Mouse (Mus musculus) cerebellum, adult 11 months (tissue): Measurements from ENCODE around the gene Itpr1.

ENCODE experiments used
- DNase-seq: peaks from one replicate; pipeline ENCODE4 v3.0.0; 2022

The Itpr1 gene

DNA sequence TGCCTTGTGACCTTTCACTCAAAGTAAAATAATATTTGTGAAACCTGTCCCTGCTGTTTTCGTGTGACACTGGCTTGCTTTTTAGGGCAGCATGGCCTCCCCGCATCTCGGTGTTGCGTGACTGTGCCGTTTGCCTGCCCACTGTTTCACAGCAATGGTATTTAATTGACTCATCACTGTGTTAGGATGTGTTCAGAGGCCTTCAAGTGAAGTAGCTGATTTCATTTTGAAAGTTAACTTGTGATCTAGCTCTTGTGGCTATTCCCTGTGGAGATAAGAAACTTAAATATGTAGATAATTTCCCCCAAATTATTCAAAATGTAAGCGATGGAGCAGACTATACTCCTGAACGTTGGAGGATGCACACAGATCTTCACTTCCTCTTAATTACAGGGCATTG, 115.4 kb downstream of the Itpr1 start:
- DNase-seq, result no peak

DNA sequence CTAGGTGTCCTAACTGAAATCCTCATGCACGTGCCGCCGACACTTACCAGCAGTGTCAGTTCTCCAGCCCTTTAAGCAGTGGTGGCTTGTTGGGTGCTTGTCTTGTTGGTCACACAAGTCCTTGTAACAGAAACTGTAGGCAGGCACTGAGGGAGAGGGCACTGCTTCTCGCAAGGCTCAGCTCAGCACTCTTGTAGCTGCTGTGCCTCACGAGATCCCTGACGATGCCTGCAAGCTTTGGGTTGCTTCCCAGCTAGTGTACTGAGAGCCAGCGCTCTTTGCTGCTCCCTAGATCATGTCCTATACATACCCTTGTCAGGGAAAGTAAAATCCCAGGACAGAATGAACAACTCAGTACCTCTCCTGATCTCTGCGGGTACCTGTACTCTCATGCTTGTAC, 117.6 kb downstream of the Itpr1 start:
- no peak for DNase-seq

DNA sequence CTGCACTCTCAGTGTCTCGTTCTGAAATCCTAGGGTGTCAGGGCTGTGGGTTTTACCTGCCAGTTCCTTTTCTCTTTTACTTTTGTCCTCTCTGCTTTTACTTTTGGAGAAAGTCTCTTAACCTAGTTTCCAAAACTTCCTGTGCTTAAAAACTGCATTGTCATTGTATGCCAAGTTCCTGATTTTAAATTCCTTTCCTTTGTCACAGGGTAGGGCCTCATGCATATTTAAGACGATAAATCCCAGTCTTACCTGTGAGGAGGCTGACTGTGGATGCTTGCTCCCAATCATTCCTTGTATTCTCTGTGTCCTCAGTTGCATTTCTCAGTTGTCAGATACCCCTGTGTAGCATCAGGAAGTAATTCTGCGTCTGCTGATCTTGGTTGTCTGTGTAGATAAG, 118.4 kb downstream of the Itpr1 start:
- DNase-seq, result no peak

DNA sequence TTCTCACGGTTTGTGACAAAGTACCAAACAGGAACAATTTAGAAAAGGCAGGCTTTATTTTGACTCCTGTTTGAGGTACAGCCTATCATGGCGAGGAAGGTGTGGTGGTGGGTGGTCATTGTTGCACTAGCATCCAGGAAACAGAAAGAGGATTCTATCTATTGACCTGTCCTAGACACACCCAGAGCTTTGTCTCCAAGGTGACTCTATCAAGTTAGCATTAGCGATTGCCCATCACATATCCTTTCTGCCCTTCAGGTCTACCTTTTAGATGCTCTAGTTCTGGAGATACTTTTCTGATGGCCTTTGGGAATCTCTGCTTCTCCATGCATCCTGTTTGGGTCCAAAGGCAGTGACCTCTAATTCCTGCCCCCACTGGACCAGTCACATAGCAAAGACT, 121.2 kb downstream of the Itpr1 start:
- no peak for DNase-seq

DNA sequence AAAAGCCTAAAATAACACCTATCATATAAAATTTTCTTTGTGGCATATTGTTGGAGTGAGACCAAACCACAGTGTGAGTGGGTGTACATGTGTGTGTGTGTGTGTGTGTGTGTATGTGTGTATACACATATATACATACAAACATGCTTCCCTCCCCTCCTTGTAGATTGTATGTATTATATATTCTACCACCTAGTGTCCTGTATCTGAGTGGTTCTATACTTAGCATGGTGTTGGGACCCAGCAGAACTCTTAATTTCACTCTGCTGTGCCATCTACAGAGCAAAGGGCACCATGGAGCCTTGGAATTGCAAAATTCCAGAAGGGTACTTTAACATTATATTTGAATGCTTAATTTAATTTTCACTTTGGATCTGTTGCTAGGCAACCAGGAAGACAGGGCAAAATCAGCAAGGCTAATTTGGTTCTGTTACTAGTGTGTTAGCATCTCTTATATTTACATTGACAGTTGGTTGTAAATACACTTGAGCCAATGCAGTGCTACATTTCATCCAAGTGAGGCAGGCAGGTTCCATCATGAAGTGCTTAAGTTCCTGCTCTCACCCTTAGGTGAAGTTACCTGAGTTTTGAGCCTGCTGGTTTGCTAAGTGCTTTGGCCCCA, 122.4 kb downstream of the Itpr1 start:
- DNase-seq, result no peak

DNA sequence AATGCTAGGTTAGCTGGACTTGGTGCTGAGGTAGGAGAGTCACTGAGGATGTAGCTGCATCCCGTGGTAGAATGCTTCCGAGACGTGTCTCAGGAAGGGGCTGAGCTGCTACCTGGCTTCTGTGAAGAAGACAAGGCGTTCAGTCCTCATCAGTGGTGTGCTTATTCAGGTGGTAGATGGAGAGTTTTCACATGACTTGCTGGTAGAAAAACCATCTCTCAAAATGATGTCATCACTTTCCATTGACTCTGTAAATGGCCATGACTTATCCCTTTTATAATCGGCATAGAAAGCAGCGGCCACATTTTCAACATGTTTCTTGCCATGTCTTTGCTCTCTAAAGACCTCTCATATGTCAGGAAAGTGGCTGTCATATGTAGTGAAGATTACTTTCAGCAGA, 123.6 kb downstream of the Itpr1 start:
- DNase-seq, result no peak

DNA sequence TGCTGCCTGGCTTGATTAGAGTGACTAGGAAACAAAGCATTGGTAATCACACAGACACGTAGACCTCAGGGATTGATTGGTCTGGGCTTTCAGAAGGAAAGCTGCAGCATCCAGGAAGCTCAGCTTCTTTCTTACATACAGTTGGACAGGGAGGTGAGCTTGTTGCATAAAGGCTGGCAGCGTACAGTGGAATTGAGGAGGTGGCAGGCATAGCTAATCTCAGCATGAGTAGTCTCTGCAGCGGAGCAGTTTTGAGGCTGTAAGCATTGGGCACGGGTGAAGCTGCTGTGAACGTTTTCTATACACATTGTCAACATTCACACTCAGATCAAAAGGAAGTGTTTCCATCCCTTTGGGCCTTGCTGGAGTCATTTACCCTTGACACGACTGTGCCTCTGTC, 124.4 kb downstream of the Itpr1 start:
- DNase-seq, result no peak

DNA sequence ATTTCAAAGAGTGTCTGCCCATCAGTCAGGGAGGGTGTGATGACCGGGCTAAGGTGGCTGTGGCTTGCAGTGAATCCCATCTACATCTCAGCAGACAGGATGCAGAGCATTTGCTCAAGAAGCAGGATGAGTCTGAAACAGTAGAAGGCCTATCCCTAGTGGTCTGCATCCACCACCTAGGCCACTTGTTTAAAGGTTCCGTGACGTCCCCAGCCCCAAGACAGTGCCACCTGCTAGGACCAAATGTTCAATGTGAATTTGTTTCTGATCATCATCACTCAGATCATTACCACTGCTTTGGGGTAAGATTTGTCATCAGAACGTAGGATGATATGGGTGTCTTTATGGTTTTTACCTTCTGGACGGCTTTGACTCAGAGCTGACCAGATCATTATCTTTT, 125.5 kb downstream of the Itpr1 start:
- DNase-seq, result no peak

DNA sequence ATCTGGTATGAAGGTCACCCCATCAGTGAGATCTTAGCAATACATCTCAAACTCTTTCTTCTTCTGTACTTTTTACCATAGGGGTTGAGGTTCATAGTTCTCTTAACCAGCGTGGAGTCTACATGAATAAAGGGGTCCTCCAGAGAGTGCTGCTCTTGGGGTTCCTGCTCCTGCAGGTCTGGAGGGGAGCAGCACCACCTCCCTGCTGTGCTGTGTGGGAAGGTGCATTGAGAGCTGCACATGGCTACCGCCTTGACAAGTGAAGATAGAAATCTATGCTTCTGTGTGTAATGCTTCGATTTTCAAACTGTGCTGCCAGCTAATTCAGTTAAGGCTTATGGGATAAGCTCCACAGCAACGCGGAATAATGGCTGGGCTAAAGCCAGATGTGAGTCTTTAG, 130.1 kb downstream of the Itpr1 start:
- no peak for DNase-seq

DNA sequence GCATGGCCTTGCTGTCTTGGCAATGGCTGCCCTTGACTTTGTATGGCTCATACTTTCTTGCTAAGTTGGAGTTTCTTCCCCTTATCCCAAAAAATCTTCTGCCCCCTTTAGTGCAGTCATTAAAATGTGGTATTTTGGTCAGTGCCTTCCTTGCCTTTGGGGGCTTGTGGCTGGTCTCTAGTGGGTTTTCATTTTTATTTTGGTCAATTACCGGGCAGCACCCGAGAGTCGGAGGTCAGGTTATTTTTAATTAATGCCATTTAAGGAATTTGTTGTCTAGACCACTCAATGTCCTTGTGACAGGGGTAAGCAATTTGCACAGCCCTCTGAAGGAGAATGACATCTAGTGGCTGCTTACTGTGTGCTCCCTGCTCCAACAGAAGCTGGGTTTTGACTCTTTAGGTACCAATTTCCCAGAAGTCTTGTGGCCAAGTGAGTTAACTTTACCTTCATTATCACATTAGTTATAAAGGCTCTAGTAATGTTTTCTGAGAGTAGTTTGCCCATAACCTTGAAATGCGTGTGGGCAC, 130.9 kb downstream of the Itpr1 start:
- no peak for DNase-seq

DNA sequence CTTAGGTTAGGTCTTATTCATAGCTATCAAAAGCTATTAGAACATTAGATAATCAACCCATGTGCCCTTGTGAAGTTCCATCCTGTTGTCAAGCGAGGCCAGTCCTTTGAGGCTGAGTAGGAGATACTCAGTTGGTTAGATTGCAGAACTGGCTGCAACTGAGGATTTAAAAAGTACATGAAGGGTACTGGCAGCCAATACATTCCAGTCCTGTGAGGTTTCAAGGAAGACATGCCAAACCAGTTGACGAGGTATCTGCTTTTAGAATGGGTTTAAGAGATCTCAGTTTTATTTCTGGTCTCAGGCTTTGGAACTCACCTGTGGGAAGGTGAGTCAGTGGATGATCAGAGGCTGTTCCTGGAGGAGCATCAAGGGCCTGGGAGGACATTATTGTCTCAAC, 137.9 kb downstream of the Itpr1 start:
- no peak for DNase-seq

DNA sequence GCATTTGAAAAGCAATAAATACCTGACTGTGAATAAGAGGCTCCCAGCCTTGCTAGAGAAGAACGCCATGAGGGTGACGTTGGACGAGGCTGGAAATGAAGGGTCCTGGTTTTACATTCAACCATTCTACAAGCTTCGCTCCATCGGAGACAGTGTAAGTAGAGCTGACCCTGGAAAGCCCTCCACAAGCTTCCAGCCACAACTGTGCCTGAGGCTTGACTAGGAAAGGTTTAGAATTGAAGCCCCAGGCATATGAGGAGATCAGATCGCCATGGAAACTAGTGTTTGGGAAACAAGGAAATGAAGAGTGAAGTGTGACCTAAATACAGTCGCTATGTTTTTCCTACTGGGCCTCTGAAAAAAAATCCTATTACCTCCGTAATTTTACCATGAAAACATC, 139.1 kb downstream of the Itpr1 start:
- no peak for DNase-seq

DNA sequence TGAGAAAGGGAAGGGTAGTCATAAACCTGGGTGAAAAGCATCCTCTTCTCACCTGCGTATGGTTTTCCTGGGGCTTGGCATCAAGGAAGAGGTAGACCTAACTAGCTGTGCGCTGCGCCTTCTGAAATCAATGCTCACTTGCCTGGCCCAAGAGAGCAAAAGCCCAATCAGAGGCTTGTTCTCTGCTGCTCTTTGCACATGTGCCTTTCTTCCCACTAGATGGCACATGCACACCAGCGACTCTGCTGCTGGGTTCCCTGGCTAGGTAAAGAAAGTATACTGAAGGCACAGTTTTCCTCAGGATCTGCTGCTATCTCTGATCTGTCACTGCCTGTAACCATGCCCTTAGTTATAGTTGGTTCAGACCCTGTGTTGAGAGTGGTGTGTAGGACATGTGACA, 154.5 kb downstream of the Itpr1 start:
- DNase-seq, result no peak

DNA sequence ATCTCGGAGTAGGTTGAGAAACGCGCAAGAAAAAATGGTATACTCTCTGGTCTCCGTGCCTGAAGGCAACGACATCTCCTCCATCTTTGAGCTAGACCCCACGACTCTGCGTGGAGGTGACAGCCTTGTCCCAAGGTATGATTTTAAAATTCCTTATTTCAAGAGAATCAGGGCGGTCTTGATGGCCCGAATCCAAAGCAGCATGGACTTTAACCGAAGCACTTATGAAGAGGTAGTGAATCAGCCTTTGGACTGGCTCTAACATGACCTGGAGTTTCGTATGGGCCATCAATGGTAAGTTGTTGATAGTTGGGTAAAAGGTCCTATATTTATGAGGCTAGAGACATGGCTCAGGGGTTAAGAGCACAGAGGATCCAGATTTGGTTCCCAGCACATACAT, 156.1 kb downstream of the Itpr1 start:
- DNase-seq, result no peak

DNA sequence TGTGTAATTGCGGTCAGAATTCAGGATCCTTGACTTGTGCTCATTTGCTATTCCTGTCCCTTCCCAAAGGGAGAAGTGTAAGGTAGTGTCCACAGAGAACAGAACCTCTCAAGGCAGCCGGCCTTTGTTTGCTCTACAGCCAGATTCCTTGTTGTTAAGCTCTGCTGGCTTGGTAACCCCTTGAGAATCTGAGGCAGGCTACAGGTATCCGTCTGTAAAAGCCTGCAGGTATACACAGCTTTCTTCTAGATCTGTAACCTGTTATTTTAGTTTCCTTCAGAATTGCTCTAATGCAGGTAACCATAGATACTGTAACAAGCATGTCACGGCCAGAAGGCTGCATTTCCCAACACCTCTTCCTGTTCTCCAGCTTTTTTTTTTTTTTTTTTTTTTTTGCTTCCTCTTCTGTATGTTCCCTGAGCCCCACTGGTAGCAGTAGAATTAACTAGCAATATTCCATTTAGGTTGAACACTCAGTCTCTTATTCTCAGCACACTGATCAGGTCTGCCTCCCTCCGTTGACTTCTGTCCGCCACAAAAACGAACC, 158.5 kb downstream of the Itpr1 start:
- no peak for DNase-seq

DNA sequence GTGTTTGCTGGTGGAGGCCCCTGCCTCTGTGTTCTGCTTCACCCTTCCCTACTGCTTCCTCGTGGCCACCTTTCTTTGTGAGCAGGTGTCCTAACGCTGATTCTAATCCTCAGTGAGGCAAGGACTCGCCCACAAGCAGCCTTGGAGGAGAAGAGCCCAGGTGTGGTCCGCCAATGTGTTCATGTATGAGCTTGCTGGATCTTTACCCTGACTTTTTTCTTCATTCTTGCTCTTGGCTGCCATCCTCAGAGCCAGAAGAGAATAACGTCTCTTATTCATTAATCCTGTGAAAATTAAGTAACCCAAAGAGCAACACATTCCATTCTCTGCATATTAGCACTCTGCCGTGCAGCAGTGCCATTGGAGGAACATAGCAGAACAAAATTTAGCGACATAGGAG, 161.1 kb downstream of the Itpr1 start:
- DNase-seq, result no peak

DNA sequence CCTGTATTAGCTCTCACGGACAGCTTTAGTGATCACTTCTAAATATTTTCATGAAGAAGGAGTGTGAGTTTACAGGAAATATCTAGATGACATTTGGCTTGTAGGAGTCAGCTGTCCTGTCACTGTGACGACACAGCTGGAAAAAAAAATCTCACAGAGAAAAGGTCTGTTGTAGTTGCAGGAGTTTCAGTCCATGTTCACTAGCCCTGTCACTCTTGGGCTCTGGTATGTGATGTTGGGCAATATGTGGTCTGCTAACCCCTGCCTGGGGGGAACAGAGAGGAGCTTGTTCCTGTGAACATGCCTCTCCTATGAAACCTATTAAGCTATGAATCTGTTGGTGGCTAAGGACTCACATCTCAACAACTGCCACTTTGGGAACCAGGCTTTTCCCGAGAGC, 166.1 kb downstream of the Itpr1 start:
- DNase-seq, result no peak

DNA sequence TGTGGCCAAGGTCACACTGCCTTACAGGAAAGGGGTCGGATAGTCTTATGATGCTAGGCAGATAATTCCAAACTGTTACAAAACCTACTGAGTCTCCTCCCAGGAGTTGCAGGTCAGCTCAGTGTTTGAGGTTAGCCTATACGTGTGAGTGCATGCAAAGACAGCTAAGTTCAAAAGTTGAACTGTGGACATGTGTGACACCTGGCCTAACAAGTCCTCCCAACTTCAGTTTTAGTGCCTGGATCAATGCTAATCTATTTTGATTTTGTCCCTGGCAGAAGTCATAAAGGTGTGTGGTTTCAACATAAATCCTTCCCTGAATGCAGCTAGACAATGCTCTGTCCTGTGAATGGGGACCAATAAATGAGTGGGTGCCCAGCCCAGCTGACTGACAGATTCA, 167.3 kb downstream of the Itpr1 start:
- DNase-seq, result no peak

DNA sequence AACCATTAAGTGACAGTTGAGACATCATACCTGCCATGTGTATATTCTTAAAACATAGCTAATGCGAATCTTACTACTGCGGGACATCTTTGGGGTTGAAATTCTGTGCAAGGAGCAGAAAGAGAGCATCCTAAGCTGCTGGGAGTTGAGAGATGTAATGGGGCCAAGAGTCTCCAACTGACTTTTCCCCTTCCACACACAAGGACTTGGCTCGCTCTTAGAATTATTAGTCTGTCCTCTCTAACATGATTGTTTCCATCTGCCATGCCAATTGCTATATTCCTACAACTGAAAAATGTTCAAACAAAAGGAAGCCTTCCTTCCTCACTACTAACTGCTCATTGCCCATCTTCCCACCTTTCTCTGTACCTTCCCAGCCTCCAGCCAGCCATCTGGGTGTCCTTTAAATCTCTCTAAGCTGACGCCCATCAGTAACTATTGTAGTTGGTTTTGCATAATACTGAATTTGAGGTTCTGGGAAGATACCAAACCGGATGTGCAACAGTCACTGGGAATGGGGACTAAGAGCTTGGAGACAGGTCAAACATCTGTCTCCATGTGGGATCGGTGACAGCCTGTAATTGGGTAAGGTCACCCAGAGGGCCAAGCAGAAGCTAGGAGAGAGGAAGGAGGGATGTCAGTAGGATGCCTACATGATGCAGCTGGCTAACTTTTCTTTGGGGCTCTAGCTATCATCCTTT, 177.9 kb downstream of the Itpr1 start:
- no peak for DNase-seq

DNA sequence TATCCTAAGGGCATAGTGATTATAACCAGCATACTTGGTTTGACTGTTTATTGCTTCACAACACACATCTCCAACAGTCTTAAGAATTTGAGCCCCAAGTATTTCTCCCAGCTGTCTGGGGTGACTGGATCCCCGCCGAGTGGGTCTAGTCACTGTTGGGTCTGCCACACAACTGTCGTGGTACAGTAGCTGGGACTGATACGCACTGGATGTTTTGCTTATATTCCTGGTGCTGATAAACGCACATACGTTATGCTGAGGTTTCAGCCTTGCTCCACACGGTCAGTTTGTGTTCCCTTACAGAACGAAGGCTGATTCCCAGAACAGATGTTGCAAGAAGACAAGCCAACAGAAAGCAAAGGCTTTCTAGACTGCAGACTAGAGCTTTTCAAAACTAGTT, 180.2 kb downstream of the Itpr1 start:
- DNase-seq, result no peak

DNA sequence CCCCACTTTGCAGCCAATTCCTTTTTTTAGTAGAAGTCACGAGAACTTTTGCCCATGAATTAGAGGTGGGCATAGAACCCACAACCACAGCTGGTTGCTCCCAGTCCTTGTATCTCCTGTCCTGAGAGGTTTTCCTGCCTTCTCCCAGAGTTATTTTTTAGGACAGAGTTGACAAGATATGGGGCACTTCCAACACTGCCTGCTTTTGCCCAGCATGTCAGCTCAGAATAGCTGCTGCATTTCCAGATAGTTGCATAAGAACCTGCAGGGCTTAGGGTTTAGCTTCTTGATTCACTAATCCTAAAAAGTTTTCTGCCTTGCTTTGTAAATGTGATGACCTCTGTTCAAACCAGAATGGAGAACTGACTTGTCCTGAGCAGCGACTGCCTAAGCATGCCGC, 185.1 kb downstream of the Itpr1 start:
- no peak for DNase-seq

DNA sequence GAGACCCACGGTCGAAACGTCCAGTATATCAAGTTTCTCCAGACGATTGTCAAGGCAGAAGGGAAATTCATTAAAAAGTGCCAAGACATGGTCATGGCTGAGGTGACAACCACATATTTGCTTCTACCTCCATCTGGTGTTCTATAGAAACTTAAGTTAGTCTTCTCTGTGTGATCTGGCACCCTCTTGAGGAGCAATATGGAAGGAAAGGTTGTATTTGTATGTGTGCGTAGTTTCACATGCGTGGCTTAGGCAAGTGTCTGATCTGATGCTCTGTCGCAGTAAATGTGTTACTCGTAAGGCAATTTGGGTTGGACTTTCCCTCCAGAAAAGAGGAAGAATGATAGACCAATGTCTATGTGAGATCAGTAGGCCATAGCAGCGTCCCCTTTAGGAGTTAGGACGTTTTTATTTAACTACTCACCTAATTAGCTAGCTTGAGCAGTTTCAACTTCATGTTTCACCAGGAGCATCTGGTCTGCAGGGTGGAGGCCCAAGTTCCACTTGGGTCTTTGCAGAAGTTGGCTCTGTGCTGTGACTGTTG, 188.6 kb downstream of the Itpr1 start:
- DNase-seq, result no peak

DNA sequence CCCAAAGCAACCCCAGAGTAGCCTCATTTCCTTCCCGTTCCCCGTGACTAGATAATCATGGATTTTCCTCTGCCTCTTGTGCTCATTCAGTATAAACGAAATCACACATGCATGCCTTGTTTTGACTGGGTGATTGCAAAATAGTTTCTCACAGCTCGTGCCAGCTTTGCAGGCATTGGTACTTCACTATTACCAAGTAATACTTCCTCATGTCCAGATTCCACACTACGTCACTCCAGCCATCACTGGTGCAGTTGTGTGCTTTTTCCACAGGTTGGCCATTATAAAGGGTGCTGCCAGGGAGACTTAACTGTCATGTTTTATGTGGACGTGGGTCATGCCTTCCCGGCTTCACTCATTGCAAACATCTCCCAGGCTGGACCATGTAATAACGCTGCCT, 191.8 kb downstream of the Itpr1 start:
- no peak for DNase-seq

DNA sequence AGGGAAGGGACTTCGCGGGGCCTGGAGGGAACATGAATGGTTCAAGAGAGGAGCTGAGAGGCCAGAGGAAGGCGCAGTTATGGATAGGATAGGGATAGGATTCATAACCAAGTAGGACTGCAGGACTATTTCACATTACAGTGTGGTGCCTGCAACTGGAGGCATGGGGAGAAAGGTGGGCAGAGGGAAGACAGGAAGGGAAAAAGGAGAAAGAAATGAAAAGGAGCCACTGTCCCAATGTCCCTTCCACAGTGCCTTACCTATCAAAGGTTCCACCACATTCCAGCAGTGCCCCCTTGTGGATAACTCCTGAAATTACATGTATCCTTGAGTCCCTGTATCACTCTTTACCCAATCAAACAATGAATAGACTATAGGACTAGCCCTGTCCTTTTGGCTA, 195.2 kb downstream of the Itpr1 start:
- DNase-seq, result peak; percentile 42
